Mouse (Mus musculus) C2C12 (cell line): ENCODE data around the gene Ddhd1.

Experiments
- CEBPB ChIP-seq: IDR thresholded peaks from one replicate; pipeline ENCODE4 v1.6.1; 2011; ENCODE audit warnings: low read depth, mild to moderate bottlenecking, control low read depth, moderate library complexity
- CTCF ChIP-seq: IDR thresholded peaks from one replicate; pipeline ENCODE4 v1.5.1; 2011; ENCODE audit not compliant: control insufficient read depth, insufficient read depth, insufficient read length

DNA sequence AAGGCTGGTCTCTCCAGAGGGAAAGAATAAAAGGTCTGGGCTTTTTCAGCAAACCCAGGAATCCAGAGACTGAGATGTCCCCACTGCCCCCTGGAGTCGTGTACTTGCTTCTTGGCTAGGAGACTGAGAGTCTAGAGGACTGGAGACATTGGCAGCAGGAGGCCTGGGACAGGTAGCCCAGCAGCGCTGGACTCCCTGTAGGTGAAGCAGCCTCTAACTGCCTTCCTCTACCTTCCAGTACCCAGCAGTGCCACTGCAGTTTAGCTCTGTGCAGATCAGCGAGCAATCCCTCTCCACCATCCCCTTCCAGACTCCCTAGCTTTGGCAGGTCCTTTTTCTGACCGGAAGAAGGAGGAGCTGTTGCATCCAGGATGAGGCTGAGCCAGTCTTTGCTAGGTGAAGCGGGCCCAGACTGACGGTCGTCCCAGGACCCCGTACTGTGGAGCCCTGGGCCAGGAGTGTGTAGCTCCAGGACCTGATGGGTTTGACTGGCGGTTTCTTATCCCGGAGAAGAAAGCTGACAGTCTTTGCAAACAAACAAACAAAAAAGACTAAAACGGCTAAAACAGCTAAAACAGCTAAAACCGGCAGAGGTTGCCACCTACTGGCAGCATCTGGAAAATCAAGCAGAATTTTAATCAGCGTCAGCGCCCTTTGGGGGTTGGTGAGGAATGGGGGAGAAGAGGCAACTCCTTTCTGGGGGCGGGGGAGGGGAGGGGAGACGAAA lies 32.7 kb upstream of the Ddhd1 start:
- TF ChIP-seq CTCF (no peak), CEBPB (no peak)
